Mouse (Mus musculus) cerebellum, postnatal 4 days (tissue): Measurements from ENCODE around the gene Cmss1.

Source experiments
- DNase-seq, 2 experiments: peaks; one replicate each; pipeline ENCODE4 v3.0.0; 2022; ENCODE audit warnings: low spot score in 2 of 2, mixed read lengths in 1 of 2

The Cmss1 gene

DNA sequence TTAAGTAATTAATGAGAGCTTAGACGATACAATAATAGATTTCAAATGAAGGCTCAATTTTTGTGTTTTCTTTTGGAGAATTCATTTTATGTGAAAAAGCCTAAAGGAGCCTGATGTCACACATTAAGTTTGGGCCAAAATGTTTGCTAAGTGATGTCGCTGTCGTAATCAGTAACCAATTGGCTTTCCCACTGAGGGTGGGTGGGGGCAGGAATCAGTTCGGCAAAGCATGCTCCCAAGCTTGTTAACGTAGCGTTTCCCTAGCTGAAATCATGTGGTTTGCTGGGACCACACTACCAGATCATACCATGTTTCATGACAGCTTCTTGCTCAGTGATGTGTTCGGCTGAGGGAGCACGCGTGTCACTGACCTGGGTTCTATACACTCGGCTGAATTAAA lies 91.0 kb downstream of the Cmss1 start:
- no peak for DNase-seq

DNA sequence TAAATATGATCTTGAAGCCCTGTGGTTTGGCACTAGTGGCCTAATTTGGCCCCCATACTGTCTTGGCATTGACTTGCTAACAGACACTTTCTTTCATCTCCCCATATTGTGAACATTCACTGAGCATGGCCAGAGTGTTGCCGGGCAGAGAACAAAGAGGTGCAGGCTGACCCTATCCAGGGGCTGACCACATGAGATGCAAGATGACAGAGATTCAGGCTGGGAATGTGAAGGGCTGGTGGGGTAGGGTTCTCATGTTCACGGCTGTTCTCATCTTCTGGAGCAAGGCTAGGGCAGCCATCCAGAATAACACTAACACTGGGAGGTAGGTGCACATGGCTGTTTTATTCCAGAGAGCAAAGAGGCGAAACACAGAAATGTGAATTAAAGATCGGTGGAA lies 92.3 kb downstream of the Cmss1 start:
- DNase-seq: no peak

DNA sequence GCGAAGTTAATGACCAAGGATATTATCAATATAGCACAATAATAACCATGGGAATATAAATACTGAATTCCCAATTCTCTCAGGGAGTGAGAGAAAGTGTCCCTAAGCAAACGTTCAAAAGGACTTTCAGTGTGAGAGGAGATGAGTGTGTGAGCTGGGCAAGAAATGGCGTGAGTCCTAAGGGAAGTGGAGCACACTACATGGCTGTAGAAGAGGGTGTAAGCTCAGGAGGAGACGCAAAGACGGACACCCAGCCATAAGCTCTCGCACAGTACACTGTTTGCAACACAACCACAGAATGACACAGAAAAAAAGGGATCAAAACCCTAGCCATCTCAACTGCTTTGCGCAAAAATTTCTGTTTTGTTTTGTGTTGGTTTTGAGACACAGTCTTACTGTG lies 93.1 kb downstream of the Cmss1 start:
- no peak for DNase-seq

DNA sequence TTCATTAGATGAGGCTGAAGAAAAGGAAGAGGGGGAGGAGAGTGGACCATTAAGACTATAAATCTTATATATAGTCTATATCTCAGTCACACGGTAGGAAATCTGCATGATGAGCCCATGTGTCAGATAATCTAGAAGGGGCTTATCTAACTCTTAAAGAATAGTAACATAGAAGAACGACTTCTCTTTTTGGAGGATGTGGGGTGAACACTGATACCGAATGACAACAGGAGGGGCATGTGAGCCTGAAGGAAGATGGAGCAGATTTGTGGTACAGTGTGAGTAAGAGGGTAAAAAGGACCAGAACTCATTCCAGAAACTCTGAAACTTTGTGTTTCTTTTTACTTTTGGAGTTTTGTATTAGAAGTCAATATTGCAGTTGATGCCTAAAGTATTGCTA lies 97.6 kb downstream of the Cmss1 start:
- DNase-seq: no peak

DNA sequence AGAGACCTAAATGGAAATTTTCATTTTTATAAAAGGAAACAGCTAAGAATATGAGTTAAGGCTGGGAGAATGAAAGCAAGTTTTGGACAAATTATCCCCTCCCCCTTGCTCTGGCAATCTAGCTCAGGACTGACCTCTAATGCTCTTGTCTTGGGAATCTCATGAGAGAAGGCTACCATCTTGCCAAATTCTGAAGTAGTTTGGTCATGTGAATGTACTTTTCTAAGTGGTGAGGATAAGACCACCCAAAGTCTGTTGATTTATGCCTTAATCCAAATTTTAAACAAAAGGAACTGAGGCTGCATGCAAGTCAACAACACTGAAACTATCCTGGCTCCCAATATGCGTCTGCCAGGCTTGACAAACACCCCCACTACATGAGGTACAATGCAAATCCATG lies 98.3 kb downstream of the Cmss1 start:
- no peak for DNase-seq

DNA sequence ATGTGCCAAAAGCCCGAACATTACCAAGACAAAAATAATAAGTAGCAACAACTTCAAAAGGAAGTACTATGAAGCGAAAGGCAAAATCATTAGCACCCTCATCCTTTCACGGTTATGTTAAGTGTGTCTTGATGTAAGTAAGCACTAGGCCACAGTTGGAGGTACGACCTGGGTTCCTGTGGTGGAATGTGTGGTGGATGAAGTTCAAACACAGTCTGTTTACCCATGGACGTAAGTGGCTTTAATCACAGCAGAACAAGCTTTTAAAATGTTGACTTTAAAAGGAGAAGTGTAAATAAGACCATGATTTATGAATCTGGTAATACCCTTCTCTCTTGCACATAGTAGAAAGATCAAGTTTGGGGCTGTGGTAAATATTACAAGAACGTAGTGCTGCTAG lies 100.5 kb downstream of the Cmss1 start:
- no peak for DNase-seq

DNA sequence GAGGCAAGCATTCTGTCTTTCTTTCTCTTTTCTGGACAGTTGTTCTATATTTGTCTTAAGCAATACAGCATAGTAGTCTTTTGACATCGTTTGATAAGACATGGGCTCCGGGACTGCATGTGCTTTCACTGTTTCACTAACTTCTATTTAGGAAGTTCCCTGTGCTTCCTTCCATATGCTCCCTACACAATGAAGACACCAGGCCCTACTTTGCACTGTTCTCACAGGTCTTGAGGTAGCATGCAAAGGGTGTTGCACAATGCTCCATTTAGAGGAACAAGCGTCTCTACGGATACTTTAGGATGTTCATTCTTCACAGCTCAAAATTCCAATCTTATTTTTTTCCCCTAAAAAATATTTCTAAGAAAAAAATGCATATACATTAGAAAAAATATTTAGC lies 101.9 kb downstream of the Cmss1 start:
- no peak for DNase-seq

DNA sequence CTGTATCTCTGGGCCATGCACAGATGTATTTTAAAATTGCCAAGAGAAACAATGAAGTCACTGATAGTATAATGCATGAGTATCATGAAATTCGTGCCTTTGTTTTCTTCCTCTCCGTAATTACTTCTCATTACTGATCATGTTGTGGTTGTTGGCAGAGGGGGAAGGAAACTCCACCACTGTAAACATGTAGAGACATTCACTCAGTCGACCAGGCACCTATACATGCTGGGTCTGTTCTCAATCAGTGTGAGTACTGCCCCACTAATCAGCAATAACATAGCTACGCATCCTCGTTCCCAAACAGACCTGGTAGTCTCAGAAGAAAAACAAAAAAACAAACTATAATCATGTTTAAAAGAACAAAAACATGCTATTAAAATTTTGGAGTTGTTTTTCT lies 103.9 kb downstream of the Cmss1 start:
- no peak for DNase-seq

DNA sequence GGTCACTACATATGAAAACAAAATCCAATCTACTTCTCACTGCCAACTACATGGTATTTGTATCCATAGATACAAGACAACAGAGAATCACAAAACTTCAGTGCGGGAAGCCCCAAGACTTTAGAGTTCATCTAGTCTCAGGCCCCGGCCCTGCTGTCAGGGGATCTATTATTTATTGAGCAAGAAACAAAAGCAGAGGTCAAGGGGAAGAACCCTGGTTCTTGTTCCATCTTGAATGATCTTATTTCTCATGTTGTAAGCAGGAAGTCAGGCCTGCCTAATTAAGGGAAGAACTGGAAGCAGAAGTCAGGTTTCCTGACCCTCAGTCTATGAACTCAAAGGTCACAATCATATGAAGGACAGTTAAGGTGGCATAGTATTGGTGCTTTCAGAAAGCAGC lies 104.4 kb downstream of the Cmss1 start:
- DNase-seq: no peak

DNA sequence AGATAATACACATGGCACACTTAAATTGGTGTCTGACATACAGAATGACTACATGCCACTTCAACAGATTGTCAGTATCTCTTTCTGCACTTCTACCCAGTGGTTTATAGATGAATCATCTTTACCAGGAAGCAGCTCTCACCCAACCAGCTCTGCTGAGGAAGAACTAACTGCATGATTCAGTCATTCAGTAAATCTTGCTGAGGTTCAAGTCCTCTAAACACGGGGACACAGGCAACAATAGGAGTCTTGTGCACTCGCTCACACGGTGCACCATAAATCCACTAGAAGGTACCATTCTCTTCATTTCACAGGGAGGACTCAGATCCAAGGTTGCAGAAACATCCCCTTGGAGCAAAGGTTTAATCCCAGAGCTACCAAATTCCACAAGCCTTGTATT lies 105.8 kb downstream of the Cmss1 start:
- no peak for DNase-seq

DNA sequence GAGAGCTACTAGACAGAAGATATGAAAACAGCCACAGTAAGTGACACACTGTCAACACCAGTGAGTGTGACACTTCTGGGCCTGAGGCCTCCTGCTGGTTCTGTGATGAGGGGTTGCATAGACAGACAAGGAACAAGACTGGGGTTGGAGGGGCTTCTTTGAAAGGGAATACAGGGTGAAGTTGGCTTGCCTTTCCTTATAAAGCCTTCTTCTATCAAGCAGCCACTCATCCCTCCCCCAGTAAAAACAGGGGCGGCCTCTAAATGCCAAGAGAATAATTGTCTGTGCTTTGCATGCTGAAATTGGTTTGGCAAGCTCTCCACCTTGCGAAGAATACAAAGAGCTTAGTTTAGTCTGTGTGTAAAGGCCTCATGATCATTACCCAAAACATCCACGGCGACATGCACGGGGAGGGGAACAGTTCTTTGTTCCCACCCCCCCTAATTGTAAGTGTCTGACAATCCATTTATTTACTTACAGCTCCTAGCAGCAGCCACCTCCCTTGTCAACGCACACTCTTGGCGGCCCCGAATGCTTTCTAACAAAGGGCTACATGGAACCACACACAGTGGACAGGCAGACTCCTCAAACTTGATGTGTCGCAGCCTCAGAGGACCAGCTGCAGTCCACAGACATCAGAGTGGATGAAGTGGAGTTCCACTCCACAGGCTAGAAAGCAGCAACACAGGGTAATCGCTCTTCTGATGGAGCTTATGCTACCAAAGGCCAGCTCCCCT lies 110.1 kb downstream of the Cmss1 start:
- DNase-seq: peak in 1 of 2 experiments; percentile 7

DNA sequence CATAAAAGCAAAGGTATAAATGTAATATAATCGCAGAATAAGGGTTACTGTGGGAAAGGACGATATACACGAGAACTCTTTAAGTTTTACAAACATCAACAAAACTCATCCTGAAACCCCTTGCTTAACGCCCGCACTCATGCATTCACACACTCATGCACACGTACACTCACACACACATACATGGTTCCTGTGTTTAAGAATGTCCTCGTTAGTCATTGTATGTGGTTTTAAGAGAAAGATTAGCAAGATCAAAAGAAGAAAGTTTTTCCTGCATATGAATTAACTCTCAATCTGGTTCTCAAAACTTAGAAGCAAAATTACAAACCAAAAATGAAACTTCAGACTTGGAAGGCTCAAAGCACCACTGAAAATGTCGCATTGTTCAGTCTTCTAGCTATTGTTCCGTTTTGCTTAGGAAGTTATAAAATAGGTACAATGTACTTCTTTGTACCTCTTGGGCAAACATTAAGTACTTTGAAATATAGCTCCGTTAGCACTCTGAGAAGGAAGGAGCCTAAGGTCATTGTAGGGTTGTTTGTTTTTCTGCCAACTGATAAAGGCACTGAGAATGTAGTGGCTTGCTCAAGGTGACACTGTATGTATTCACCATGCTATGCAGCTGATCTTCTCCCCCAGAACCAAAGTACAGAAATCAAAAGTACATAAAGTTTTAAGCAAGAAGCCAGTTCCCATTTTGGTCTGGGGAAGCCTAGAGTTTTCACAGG lies 111.0 kb downstream of the Cmss1 start:
- DNase-seq: no peak

DNA sequence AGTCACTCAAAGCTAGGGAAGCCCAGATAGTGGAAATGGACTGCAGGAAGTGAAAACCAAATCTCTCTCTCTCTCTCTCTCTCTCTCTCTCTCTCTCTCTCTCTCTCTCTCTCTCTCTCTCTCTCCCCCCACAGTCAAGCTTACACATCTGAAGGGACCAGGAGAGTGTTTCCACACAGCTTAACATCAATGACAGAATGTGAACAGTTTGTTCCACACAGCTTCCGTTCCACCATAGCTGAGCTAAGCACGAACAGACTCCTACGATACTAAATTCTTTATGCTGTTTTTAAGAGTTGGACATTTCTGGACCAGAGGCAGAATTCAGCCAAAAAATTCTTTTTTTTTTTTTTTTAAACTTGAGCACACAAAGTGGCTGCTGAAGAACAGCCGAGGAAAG lies 114.8 kb downstream of the Cmss1 start:
- DNase-seq: no peak

DNA sequence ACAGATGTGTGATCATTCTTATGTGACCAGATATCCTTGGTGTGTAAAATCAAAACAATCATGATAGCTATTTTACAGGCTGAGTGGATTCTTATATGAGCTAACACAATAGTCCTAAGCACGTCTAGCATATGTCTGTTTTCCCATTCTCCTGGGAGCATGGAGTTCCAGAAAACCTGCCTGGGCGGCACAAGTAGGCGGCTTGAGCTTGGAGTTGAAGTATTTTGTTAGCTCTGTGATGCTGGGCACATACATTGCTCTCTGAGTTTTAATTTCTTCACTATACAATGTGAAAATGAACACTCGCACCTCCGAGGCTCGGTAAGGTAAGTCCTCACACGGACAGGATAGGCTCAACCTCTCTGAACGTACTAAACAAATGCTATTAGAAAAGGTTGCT lies 116.0 kb downstream of the Cmss1 start:
- DNase-seq: no peak

DNA sequence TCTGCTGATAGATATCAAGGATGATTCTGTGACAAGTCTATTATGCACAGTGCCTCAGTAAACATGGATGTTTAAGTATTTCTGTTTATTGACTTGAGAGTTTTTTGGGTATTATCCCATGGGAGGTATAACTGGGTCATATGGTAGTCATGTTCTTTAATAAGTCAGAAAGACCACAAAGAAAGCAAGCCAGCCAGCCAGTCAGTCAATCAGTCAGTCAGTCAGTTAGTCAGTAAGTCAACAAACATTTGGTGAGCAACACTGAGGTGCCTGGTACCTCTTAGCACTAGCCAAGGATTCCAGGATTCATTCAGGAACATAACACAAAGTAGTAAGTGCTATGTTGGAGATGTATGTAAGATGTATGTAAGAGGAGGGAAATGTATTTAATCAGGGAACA lies 118.0 kb downstream of the Cmss1 start:
- DNase-seq: no peak

DNA sequence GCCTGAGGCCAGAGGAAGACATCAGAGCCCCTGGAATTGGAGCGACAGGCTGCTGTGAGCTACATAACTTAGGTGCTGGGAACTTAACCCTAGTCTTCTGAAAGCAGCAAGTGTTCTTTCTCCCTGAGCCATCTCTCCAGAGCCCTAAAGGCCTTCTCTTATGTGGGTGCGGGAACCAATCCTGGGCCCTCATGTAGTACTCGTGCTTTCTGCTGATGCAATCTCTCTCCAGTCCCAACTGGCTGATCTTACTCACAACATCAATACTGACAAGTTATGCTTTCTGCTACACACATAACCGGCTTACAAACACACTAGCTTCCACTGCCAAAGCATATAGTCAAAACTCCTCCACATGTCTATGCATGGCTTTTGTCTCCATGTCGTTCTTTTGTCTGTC lies 120.4 kb downstream of the Cmss1 start:
- no peak for DNase-seq

DNA sequence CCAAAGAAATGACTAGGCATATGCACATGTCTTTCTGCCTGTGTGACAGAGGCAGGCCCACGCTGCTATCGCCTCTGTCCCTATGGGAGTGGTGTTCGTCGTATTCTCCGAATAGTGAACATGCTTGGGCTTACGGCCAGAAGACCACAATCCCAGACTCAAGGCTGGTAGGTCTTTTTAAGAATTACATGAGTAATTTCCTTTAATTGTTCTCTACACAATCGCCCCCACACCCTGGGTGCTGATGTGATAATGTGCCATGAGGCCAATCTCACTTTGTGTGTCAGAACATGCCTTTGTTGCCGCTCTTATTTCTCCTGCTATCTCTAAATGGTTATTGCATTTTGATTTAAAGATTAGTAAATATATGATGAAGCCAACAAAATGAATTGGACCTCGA lies 121.4 kb downstream of the Cmss1 start:
- DNase-seq: no peak

DNA sequence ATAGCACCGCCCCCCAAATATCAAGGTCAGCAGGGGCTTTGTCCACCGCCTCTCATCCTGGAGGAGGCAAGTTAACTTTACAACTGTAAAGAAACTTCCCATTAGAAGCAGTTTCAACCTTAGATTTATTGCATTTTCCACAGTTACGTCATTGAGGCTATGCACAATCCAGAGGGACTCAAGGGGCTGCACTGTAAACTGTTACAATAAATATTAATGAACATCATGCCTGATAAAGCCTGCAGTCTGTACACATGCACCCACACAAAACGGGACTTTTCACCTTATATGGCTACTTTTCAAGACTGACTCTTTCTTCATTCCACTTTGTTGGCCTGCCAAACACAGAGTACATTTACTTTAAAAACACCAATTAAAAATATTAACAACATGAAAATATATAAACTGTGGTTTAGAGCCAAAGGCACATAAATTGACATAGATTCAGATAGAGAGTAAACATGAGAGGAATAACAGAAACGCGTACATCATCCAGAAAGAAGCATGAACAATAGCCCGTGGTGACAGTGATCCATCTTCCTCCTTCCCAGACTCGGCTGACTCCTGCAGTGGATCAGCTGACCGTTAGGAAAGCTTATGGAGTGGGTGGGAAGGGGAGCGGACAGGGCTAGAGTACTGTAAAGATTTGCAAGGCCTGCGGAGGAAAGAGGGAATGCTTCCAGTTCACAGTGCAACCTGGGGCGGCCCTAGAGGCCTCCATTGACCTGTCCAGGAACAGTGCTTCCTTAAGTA lies 122.4 kb downstream of the Cmss1 start:
- no peak for DNase-seq

DNA sequence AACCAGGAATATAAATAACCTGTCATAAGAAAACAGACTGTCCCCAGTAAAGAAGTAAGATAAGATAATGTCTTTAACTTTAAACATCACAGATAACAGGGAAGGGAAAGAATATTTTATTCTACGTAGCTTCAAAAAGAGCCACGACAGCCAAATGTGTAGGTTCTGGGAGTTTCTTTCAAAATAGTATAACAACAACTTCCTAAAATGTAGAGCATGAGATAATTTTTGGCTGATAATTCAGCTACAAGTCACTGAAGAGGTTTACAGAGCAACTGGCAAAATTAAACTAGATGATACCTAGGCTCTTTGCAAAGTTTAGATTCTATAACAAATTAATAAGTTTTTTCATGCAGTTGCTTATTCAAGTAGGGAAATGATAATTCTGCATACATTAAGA lies 123.2 kb downstream of the Cmss1 start:
- no peak for DNase-seq

DNA sequence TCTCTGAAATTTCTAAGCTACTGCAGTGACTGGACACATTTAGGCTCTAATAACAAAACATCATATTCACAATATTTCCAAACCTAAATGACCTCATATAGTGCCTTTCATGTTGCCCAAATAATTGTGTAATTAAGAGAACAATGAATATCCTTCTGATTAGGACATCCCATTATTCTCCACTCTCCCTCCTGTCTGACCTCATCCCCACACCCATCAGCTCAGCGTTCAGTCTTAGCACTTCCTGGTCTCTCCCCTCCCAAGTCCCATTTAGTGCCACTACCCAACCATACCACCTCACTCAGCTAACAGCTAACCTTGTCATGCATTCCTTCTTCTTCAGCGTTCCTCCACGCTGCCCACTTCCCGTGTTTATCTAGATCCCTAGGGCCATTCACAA lies 123.8 kb downstream of the Cmss1 start:
- DNase-seq: no peak

DNA sequence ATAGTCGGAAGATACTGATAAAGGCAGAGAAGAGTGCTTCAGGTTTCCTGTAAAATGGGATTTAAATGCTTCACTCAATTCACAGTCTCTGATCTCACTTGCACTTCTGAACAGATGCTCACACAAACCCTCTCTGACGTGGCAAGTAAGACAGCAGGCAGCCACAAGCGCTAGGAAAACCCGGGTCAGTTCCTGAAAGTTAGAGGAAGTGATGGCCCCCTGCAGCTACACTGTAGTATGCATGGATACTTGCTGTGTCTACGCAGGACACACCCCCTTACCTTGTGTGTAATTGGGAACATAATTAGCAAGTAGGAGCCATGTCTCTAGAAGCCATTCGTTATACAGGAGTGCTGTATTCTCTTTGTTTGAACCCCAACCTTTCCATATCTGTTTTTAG lies 124.4 kb downstream of the Cmss1 start:
- no peak for DNase-seq

DNA sequence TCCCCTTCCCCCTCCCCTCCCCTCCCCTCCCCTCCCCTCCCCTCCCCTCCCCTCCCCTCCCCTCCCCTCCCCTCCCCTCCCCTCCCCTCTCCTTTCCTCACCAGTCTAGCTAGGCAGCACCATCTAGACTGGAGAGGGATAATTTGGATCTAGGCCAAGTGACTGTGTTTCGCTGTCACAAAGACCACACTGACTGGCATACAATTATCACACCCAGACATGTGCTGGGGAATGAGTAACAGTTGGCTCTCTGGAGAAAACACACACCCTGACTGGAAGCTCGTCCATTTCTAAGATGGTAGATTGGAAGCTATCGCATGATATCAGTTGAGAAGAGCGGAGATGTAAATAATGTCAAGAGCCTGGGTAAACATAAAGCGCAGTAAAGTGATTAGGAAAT lies 126.9 kb downstream of the Cmss1 start:
- no peak for DNase-seq

DNA sequence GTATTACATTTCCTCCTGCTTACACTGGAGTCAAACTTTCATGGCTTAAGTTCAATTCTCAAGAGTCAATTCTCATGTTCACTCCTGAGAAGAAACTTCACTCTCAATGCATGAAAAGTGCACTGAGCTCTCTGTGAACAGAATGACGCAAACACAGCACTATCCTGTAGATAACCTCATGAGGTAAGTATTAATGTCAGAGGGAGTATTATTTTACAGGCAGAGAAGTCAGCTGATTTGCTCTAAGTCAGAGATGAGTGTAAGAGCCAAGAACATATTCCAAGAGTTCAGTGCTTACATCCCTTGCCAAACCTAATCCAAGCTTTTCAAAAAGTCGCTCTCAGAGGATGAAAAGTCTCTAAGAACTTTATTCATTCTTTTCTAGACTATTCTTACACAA lies 128.2 kb downstream of the Cmss1 start:
- no peak for DNase-seq
